Mouse (Mus musculus): ENCODE data around the gene Gnmt.
A peak's percentile ranks its signal among the peaks of the same experiment; 100 is the strongest.
"Not testable (repeated sequence)": the region's sequence is repeated elsewhere in the genome, so short reads cannot be mapped to it uniquely, and the experiment has no call there.

The Gnmt gene

DNA sequence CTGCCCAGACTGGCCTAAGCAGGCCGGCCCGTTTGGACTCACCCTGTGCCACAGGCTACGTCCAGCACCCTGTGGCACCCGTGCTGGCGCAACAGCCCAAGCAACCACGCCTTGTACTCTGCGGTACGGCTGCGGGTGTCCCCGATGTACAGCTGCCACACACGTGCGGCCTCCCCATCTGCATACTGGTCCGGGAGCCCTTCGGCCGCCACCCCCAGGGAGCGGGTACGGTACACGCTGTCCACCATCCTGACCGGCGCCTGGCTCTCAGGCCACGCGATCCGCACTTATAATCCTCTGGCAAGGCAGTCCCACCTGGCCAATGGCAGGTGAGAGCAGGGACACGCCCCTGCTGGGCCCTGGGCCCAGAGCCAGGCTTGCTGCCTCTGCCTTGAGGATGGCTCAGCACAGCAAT is at the start of gene Gnmt:
Gnmt (minus strand) TSS at position 265 of the 415 bp plus-strand sequence.
- peak; percentile 51 to 73 for DNase-seq

- DNase-seq = no peak
Measured at GRCm38 (mm10) chr17:46776087-46776486, 47.1 kb upstream of the Gnmt start.

- DNase-seq = peak in 1 of 2 experiments; percentile 5
Measured at GRCm38 (mm10) chr17:46775070-46775469, 46.1 kb upstream of the Gnmt start.

GRCm38 (mm10) chr17:46774131-46774472 is 45.1 kb upstream of the Gnmt start:
- peak in 1 of 2 experiments; percentile 12 for DNase-seq

DNA sequence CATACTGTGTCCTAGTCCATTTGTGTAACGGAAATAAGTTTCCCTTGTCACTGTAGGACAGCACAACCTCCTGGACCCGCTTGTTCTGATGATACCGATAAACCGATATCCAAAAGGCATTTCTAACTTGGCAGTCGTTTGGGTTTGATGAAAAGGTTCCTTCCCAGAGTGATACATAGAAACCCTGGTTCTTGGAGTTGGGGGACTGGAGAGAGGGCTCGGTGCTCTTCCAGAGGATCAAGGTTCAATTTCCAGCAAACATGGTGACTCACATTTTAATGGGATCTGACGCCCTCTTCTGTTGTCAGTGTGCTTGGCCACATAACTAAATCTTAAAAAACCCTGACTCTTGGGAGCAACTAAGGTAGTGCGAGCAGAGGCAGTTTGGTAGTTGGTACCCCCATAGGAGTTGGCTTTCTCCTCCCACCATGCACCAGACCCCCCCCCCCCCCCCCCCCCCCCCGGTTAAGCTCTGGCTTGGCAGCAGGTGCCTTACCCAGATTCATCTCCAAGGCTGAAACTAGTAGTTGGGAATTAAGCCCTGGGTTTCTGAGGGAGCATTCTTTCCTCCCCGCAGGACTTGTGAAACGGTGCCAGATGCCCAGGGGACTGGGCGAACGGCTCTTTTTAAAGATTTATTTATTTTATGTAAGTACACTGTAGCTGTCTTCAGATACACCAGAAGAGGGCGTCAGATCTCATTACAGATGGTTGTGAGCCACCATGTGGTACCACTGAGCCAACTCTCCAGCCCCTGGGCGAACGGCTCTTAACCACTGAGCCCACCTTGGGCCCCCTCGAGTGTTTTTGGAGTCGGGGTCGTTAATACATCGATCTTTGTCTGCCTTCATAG is 44.5 kb upstream of the Gnmt start:
- peak; percentile 17 to 19 for DNase-seq

DNA sequence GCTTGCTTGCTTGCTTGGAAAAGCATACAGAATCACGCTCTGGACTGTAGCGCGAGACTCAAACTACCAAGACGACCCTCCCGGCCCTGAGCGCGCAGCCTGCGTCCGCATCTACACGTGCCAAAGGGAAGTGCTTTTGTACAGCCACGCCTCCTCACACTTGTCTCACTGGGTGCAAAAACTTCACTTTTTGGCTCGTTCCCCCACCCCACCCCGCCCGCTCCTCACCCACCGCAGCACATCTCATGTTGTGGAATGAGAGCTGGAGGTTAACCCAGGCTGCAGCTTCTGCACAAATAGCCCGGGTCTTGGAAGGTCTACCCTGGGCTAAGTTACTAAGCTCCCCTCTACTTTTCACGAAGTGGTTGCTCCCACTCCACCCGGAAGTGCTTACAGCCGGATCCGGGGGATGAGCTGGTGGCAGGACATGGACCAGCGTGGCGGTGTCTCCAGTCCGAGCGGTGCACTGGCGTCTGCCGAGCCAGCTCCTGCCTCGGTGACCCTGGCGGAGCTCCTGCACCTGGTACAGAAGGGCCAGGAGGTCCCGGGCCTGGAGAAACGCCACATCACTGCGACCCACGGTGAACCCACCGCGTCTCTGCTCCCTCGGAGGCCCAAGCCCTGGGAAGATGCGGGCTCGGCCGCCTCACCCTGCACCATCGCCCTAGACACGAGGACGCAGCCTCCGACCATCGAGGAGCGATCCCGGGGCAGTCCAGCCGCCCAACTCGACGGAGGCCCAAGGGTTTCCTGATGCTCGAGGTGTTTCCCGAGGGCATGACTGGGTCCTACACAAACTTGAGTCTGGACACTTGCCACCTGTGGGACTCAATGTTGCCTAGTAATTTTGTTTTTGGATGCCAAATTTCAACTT is 43.7 kb upstream of the Gnmt start, which contains the start of gene 2310039H08Rik:
2310039H08Rik (plus strand) TSS at position 232 of the 874 bp plus-strand sequence.
- DNase-seq = peak; percentile 85 to 92

DNA sequence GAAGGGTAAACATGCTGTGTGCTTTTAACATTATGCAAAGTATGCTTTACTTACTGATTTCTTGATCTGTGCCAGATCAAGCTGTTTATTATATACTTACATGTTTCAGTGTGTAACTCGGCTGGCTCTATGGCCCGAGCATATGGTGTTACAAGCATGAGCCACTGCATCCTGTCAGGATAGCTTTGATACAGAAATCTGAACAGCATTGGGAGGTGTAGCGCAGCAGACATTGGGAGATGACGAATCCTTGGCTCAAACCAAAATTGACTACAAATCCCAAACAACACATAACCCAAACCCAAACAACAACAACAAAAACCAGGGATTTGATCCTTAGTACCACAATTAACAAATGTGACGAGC is 43.1 kb upstream of the Gnmt start:
- no peak for DNase-seq

- peak; percentile 9 to 13 for DNase-seq
Measured at GRCm38 (mm10) chr17:46771616-46772015, 42.6 kb upstream of the Gnmt start.

DNA sequence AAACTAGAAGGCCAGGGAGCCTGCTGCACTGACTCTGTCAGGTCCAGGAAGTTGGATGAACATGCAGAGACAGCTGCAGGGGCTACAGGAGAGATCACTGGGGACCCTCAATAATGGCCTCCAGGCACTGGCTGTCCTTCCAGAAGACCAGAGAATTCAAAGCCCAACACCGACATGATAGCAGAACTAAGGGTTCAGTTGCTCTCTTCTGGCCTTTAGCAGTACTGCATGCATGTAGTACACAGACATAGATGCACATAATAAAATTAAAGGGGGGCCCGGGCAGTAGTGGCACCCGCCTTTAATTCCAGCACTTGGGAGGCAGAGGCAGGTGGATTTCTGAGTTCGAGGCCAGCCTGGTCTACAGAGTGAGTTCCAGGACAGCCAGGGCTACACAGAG is 42.1 kb upstream of the Gnmt start:
- DNase-seq = no peak

DNA sequence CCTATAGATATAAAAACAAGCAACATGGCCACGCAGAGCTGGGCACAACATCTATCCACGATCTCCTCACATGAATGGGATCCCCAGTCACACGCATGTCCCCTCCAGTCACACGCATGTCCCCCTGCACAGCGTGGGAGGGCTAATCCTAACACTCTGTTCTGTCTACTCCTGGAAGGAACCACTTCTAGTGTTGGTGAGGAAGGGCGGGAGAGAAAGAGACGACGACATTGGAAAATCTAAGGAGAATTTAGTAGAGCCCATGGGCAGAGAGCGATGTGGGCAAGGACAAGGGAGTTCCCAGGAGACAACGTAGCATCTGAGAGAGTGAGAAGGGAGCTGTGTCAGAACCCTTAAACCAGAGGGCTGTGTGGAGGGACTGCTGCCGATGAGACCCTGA is 41.6 kb upstream of the Gnmt start:
- no peak for DNase-seq

GRCm38 (mm10) chr17:46767868-46768267 is 38.9 kb upstream of the Gnmt start:
- peak; percentile 58 to 70 for DNase-seq

DNA sequence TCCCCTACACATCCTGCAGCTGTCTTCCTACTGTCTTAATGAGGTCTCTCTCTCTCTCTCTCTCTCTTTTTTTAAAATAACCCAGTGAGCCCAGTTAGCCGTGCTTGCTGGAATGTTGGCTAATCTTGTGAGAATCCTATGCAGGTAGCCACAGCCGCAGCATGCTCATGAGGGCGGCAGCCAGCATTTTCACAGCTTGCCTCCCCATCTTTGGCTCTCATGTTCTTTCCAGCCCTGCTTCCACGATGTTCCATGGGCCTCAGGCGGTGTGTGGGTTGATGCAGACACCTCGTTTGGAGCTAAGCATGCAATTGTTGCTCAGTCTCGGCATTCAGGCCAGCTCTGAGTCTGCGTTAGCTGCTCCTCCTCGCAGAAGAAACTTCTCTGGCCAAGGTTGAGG is 35.9 kb upstream of the Gnmt start:
- not testable (repeated sequence) for DNase-seq

GRCm38 (mm10) chr17:46763544-46763943 is 34.6 kb upstream of the Gnmt start, which contains the start of gene Ptcra:
TSS of gene Ptcra (minus strand) at chr17:46763712.
- DNase-seq = no peak

GRCm38 (mm10) chr17:46758753-46759152 is 29.8 kb upstream of the Gnmt start:
- no peak for DNase-seq

GRCm38 (mm10) chr17:46751794-46752556 is 23.0 kb upstream of the Gnmt start, which contains the start of gene Cnpy3:
TSS of gene Cnpy3 (minus strand) at chr17:46752214.
- peak; percentile 98 to 99 for DNase-seq

GRCm38 (mm10) chr17:46751056-46751793 is 22.3 kb upstream of the Gnmt start:
- DNase-seq = no peak

GRCm38 (mm10) chr17:46750580-46750979 is 21.6 kb upstream of the Gnmt start:
- no peak for DNase-seq

DNA sequence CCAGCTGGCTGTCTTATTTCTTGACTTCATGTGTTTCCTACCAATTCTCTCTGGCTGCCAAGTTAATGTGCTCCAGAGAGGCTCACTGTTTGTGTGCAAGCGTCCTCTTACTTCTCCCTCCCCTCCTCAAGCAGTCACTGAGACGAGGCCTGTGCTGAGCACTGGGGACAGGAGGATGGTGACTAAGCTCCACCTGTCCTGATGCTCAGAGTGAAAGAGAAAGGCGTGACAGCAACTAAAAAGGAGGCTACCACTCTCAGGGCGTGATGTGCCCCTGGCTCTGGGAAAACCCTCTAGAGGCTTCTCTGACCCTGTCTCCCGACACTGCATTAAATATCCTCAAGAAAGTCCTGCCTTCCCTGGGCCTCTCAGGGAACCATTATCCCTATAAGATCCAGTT is 20.3 kb upstream of the Gnmt start:
- DNase-seq = no peak

- no peak for DNase-seq
Measured at GRCm38 (mm10) chr17:46747806-46748205, 18.8 kb upstream of the Gnmt start.

DNA sequence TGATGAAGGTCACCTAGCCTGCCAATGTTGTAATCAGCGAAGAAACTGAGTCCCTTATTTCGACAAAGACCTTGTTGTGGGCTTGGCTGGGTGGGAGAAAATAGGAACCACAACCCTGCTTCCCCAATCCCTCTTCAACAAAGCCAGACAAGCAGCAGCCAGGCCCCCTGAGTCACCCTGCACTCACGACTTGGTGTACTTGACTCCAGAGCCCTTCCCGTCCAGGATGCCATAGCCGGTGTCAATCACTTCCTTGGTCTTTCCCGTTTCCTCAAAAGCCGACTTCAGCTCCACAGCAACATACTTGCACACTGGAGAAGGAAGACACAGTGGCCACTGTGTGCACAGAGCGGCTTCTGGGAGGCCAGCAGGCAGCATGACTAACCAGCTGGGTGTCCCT is 18.3 kb upstream of the Gnmt start:
- no peak for DNase-seq

DNA sequence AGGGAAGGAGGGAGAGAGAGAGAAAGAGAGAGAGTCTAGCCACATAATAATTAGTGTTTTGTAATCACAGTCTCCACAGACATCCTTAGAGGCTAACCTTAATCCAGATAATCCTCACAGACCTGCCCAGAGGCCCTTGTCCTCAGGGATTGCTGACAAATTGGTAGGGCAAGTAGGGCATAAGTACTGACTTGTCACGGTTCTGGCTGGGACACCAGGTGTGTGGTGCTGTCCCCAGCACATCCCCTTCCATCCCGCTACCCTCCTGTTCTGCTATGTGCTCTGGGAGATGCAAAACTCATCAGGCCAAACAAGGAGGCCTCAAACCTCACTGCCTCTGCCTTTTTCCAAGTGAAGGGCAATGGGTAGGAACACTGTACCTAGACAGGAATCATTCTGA is 16.5 kb upstream of the Gnmt start:
- DNase-seq = no peak

DNA sequence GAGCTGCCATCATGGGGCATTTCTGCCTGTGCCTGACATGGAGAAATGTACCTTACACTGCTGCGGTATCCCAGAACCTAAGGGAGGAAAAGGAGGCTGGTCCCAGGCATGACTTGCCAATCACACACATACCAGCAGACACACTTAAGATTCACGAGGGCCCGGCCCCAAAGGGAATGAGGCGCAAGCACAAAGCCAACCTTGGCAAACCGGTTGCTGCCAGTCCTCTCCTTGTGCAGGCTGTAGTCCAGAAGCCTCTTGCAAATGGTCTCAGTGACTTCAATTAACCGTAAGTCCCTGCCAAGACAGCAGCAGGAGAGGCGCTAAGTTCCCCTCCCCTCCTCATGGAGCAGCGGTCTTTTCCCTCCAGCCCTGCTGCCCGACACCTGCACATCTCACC is 14.0 kb upstream of the Gnmt start:
- no peak for DNase-seq
